Mouse (Mus musculus): Measurements from ENCODE around the gene Ubp1.

DNA sequence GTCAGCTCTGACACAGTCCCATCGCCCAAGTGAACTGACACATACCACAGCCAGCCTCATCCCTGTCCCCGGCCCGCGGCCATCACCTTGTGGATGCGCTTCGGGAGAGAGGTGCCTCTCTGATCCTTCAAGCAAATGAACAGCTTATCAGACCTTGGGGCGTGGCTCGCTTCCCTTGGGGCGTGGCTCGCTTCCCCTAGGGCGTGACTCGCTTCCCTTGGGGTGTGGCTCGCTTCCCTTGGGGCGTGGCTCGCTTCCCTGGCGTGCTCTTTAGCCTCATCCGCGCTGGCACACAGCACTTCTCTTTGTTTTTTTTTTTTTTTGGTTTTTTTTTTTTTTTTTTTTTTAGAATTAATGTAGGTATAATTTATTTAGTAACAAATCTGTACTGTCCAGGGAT, 80.5 kb downstream of the Ubp1 start:
- TF ChIP-seq CTCF (IDR thresholded peaks at IDR 0.05; ENCODE audit: low read depth) = no peak
- TF ChIP-seq EP300 (IDR thresholded peaks at IDR 0.05; ENCODE audit: low read depth) = no peak
